Mouse (Mus musculus): Measurements from ENCODE around the gene Plekhn1. TPM values are rescaled to one million over a fixed set of nuclear protein-coding genes. Genes with fewer than 3 reads are reported as not detected.

The Plekhn1 gene
- total RNA-seq, 4 experiments from 2014 or later = 38.2 to 52.2 (median 46.4) TPM

DNA sequence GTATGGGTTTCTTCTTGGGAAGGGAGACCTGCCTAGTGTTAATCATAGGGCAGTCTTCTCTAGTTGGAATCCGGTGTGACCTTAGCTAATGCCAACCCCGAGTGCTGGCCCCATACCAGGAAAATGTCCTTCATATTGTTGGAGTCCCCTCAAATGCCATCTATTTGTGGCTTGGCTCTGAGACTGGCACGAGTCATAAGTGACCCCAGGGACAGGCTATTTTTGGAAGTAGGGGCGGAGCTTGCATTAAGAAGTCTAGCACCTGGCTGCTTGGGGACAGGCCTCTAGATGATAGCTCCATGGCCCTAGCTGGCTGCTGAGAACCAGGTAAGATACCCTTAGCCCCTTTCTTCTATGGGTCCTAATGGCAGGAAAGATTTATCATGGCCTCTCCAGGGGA is 19.0 kb downstream of the Plekhn1 start, which contains the start of gene Perm1:
Gene Perm1 (plus strand): TSS at position 220 of the 400 bp plus-strand sequence.
- DNase-seq (ENCODE audit: low spot score in 2 of 2) = no peak

DNA sequence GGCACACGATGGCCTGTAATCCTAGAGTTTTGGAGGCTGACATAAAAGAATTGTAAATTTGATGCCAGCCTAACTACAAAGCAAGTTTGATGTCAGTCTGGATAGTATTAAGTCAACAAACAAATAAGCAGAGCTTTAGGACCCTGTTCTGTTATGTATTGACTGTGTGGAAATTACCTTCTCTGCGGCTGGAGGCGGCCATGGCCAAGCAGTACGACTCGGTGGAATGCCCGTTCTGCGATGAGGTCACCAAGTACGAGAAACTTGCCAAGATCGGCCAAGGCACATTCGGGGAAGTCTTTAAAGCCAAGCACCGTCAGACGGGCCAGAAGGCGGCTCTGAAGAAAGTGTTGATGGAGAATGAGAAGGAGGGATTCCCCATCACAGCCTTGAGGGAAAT is 21.5 kb downstream of the Plekhn1 start:
- no peak for DNase-seq (ENCODE audit: low spot score in 2 of 2)

DNA sequence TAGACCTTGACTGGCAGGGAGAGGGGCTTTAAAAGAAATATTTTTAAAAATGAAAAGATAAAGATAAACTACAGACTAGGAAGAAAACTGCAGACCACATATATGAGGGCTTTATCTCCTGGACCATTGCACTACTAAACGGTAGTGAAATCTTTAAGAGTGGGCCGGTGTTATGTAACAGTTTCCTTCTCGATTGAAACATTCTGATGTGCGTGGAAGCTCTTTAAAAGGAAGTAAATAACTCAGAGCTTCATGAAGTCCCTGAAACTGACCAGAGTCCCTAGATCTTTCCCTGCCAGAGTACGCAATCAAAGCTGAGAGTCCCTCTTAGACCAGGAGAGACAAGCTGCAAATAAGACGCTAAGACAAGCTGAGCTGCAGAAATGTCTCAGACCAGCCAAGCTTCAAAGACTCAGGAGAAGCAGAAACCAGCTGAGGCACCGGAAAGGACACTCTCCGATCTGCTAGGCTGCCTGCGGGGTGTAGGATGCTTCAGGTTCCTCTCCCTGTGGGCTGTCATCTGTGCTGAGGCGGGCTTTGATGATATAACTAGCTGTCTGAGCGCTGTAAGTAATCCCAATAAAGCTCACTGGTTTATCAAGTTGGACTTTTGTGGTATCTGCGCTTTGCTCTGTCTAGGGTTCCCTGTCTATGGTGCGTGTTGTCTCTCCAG is 24.6 kb downstream of the Plekhn1 start:
- DNase-seq (ENCODE audit: low spot score in 2 of 2) = no peak

DNA sequence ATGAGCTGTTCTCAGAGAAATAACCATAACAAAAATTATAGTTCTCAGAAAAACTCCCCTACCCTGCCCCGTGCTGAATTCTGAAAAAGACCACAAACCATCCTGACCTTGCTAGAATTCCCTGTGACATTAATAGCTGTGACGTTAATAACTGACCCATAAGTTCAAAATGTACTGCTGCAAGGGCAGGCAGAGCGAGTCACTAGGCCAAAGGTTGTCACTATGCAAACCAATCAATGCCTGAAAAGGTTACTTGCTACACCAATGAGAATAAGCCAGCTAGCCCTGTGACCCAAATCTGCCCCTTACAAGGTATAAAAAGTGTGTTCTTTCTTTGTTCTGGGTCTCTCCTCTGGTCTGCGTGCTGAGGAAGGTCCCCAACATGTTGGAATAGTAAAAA is 25.8 kb downstream of the Plekhn1 start:
- DNase-seq (ENCODE audit: low spot score in 2 of 2) = no peak

DNA sequence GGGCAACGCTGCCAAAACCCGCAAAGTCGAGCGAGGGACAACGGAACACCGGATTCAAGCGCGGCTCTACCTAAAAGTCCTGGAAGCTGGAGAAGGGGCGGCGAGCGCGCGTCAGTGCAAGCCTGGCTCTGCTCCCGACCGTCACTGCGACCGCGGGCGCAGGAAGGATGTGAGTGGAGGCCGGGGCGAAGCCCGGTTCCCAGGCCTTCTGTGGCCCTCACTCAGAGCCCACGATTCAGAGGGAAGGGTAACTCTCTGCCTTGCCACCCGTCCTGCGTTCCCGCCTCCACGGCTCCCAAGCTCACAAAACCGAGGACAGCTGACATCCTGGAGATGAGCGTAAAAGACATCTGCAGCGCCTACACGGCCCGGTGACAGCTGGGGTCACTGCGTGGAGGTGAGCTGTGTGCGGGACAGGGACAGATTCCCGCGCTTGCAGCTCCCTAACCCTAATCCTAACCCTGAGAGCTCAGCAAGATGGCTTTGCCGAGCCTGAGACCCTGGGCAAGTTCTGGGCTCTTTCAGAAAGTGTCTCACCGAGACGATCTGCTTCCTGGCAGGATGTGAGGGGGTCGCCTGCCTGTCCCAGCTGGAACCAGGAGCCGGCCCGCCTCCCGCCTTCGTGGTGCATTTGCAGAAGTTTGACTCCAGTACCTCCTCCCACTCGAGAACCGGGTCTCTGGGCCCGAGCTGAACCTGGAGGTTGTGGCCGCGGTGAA is 31.1 kb downstream of the Plekhn1 start:
- no peak for DNase-seq (ENCODE audit: low spot score in 2 of 2)

DNA sequence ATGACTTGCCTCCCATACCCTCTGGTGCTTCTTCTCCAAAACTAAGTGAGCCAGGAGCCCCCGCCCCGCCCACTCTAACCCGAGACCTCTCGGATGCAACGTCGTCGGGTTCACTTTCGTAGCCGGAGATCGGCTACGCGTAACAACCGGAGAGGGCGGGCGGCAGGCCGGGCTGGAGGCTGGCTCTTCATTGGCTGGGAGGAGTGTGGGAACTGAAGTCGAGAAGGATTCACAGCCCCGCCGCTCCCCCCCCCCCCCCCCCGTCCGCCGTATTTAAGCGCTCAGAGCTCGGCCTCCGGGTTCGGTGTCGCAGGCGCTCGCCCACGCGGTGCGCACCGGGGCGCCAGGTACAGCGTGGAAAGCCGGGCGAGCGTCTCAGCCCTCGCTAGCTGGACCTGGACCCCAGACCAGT is 31.6 kb downstream of the Plekhn1 start, which contains the start of gene AW011738:
Gene AW011738 (plus strand): TSS at position 304 of the 412 bp plus-strand sequence.
- no peak for DNase-seq (ENCODE audit: low spot score in 2 of 2)

DNA sequence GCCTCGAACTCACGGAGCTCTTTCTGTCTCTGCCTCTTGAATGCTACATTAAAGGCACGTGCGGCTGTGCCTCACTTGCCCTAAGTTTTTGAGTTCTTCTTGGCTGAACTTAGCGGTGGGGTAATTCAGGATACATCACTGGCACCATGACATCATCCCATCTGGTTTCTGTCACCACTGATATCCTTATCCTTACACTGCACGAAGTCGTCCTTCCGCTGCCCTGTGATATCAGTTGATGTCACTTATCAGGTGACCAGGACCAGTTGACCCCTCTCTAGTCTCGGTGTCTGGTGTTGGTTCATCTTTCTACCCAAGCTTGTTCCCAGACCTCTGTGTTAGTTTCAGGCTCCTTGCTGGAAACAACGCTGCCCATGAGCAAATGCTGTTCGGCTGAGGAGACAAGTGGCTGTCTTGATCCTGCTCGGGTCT is 32.2 kb downstream of the Plekhn1 start:
- DNase-seq (ENCODE audit: low spot score in 2 of 2) = no peak

DNA sequence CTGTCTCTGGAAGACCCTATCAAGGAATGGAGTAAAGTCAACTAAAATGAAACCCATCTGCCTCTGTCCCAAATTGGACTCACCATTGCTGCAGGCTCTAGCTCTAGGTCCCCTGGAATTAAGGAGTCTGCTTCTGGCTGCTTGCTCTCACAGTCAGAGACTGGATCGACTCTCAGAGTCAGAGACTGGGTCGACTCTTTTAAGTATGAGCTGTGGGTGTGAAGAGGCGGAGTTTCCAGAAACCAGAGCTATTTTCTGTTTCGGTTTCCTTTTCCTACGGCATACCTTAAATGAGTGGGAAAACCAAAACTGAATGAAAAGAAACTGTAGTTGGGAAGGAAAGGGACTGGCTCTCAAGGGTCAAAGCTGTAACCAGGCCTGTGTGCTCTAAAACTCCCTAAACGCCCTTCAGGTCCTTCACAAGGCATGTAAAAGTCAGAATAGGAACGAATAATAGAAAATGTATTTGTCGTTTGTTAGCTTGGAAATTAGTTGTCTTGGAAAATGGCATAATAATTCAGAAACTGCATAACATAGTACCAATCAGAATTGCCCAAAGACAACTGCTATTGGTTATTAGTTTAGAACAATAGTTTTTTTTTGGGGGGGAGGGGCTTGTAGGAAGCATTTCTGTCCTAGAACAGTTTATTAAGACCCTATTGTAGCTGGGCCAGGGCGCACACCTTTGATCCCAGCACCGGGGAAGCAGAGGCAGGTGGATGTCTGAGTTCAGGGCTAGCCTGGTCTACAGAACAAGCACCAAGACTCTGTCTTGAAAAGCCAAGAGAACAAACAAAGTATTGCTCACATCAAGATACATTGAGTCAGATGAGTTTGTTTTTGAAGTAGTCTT is 33.8 kb downstream of the Plekhn1 start, which contains the start of gene Isg15:
Gene Isg15 (minus strand): TSS at position 196 of the 853 bp plus-strand sequence.
- DNase-seq (ENCODE audit: low spot score in 2 of 2) = no peak

DNA sequence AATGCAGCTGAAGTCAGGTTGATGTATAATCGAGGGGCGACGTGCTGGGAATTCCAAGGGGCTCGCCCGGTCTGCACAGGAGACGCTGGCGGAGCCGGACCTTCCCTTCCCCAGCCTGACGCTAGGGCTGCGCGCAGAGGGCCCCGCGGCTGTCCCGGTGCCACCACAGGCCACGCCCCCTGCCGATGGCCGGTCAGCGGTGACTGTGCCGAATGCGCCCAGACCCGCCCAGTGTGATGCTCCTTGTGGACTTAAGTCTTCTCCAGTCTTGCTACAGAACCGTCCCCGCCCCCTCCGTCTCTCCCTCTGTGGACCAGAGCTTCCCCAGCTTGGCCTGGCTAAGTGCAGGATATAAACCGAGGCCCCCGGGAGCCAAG is 36.8 kb downstream of the Plekhn1 start:
- DNase-seq (ENCODE audit: low spot score in 2 of 2) = peak; percentile 71 to 72

DNA sequence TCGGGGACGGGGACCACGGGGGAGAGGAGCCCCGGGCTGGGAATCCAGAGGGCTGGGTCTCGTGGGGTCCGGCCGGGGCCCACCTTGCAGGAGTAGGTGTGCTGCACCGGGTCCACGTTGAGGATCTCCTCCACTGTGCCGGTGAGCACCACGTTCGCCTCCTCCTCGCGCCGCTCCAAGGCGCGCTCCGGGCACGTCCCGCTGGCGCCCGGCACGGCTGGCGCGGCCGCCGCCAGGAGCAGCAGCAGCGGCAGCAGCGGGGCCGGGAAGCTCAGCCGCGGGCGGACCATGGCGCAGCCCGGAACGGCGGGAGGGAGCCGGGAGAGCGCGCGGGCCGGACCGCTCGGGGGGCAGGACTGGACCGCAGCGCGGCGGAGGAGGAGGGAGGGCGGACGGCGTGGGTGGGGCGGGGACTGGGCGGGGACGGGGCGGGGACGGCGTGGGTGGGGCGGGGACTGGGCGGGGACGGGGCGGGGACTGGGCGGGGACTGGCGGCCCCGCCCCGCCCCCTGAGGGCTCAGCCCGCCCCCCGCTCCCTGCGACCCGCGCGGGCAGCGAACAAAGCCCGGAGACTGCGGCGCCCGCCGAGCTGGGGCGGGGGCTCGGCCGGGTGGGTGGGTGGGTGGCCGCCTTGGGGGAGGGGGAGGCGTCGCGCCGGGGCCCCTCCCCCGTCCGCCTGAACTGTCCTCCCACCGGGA is 37.4 kb downstream of the Plekhn1 start, which contains the start of gene Agrn:
Gene Agrn (minus strand): TSS at position 358 of the 698 bp plus-strand sequence.
- no peak for DNase-seq (ENCODE audit: low spot score in 2 of 2)

DNA sequence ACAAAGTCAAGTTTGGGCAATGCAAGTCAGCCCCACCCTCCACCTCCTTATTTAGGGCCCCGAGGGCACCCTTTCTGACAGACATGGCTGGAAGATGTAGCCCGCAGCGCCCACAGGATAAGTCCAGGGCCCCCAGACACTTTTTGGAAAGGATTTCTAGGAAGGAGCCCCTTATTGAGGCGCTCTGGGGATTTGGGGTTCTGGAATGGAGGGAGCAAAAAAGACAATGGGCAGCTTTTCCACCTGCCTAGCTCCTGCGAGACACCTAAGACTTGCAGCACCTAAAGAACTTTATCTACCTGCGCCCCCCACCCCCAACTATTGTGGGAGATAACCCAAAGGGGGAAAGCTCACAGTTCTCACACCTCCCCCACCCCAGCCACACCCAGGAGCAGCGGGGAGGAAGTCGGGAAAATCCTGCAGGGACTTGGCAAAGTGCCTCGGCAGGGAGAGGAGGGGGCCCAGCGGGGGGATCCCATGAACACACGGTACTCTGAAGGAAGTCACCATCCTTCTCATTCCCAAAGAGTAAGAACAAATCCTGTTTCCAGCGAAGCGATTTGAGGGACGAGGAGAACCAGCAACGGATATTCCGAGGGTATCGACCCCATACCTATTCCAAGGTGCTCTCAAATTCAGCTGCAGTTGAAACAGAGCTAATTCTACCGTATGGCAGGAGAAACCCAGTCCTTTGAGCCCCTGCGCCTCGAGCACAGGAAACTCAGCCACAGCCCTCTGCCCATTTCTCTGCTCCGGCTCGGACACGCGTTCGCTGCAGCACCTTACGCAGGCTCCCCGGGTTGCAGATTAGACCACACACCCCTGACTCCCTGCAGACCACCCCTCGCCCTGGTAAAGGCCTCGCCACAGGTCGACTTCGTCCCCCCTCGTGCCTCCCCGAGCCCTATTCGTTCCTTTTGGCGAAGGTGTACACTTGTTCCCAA is 38.5 kb downstream of the Plekhn1 start:
- no peak for DNase-seq (ENCODE audit: low spot score in 2 of 2)

DNA sequence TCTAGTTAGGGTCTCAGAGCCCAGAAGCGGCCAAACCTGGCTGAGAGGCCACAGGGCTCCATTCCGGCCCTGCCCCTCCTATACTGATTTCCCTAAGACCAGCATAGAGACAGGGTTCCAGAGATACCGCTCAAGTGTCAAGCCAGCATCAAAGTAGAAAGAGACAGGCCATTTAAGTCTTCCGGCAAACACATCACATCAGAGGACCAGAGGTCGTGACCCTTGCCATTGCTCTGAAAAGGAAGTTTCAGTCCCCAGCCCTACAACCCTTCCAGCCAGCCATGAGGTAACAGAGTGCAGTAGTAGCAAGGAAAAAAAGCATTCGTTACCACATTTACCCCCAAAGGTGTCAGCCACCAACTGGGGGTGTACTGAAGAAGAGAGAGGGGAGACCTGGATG is 40.3 kb downstream of the Plekhn1 start:
- DNase-seq (ENCODE audit: low spot score in 2 of 2) = no peak

DNA sequence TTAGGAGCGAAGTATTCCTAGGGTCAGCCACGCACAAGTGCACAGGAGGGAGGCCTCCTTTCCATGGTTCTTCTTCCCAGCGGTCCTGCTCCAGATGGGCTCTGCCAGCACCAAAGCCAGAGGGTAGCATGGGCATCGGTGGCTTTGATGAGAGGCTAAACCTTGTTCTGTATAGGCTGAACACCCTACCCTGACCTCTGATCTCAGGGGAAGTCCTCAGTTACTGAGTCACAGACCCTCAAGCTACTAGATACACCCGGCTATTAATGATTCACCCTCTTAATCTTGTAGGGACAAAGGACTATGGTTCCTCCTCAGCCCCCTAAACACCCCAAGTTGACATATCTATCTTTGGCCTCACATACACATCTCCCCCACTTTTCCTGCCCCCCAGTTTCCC is 40.8 kb downstream of the Plekhn1 start:
- DNase-seq (ENCODE audit: low spot score in 2 of 2) = no peak

DNA sequence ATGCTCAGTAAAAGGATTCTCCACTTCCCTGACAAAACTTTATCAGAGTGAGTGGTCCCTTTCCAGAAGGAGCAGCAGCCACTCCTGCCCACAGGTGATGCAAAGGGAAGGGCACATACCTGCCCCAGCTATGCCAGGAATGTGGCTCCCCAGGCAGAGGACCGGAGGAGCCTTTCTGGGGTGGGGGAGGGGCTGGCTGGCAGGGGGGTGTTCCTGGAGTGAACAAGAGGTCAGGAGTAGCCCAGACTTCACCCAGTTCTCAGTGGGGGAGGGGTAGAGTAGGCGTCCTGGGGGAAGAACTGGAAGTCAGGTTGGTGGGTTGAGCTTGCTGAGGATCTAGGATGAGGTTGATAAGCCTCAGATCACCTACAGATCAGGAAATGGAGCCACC is 41.5 kb downstream of the Plekhn1 start:
- DNase-seq (ENCODE audit: low spot score in 2 of 2) = no peak

DNA sequence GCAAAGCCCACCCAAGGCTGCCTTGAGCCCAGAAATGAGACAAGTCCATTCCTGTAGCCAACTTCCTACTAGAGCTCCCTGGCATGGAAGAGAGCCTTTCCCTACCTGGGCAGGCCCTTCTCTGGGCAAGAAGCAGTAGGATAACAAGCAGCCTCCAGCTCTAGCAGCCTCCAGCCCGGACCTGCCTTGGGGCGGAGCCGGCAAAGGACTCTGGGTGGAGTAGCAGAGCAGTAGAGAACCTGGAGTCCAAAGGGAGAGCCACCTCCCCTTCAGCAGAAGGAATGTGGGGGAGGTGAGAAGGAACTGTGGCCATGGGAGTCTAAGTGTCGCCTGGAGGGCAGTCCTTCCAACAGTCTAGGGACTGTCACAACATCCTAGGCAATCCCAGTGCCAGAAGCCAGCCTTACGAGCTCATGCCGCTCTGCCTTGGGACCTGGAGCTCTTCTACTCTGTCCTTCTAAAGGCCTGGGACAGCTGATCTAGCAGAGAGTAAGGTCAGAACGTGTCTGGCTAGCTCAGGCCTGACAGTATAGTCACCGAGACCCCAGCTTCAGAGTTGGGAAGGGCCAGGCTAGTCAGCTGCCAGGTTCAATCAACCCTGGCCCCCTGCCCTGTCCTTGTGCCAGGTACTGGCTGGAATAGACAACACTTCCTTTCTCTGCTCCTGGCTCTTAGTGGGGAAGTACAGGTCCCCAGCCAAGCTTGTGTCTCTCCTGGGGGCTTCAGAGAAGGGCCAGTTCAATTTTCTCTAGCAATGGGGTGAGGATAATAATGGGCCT is 42.0 kb downstream of the Plekhn1 start:
- DNase-seq (ENCODE audit: low spot score in 2 of 2) = no peak

DNA sequence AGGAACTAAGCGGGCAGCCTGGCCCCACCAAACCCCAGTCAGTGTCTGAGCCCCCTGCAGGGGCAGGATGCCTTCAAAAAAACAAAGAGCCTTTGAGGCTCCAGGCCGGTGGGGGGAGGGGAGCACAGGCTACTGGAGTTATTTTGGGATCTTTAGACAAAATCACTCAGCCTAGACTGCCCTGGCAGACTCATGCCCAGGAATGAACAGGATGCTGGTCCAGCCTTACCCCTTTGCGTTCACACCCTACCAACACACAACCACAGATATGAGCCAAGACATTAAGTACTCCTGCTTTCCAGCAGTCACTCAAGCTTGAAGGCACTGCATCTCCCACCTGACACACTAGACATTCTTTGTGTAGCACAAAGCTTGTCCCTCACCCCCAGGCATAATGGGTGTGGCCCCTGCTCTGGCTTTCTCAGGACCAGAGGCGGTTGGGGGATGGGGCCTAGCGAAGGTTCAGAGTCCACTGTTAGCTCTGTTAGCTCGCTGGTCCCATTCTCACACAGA is 45.8 kb downstream of the Plekhn1 start:
- no peak for DNase-seq (ENCODE audit: low spot score in 2 of 2)

DNA sequence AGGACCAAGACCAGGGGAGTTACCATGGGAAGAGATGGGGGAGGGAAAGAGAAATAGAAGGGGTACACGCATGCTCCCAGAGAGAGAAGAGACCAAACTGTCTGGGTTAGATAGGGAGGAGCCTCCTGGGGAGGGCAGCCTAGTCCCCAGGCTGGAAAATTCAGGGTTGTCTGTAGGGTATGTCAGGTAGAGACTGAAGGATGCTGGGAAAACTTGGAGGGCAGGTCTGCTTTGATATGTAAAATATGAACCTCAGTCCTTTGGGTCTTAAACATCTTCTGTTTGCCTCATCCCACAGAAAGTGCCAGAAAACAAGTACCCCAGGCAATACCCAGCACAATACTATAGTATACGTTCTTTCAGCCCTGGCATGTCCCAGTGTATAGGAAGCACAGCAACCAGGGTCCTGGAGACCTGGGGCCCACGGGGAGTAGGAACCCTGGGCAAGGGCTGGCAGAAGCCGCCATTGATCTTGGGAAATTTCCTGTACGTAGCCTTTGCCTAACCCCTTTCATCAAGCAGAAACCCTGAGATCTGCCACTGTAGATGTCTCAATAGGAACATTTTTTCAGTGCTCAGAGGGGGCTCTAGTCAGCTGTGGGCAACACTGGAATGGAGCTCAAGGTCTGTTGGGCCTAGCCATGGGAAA is 46.4 kb downstream of the Plekhn1 start:
- no peak for DNase-seq (ENCODE audit: low spot score in 2 of 2)

Data from layer of hippocampus, adult 8-10 months (tissue).